Mouse (Mus musculus) lung, postnatal 10 days (tissue): ENCODE results near the gene Lcn5.

Experiments
- DNase-seq: peaks from one replicate; pipeline ENCODE4 v3.0.0; 2021

Gene Lcn5

GRCm38 (mm10) chr2:25657652-25658051 lies at the start of gene Lcn5:
TSS of gene Lcn5 (plus strand) at chr2:25657952.
- no peak for DNase-seq

- DNase-seq, result no peak
Measured at GRCm38 (mm10) chr2:25608671-25609070, 49.1 kb upstream of the Lcn5 start.

GRCm38 (mm10) chr2:25616398-25616797 lies 41.4 kb upstream of the Lcn5 start:
- DNase-seq, result no peak

GRCm38 (mm10) chr2:25617578-25617977 lies 40.2 kb upstream of the Lcn5 start, which contains the start of gene Ccdc183:
TSS of gene Ccdc183 (minus strand) at chr2:25617678.
- no peak for DNase-seq

GRCm38 (mm10) chr2:25620386-25620785 lies 37.4 kb upstream of the Lcn5 start:
- DNase-seq, result no peak

- no peak for DNase-seq
Measured at GRCm38 (mm10) chr2:25620852-25621228, 36.9 kb upstream of the Lcn5 start.

- peak; percentile 96 for DNase-seq
Measured at GRCm38 (mm10) chr2:25621229-25622200, 36.2 kb upstream of the Lcn5 start, which contains the start of gene Tmem141. TSS of gene Tmem141 (minus strand) at chr2:25622005.

- DNase-seq, result no peak
Measured at GRCm38 (mm10) chr2:25625986-25626385, 31.8 kb upstream of the Lcn5 start.

- no peak for DNase-seq
Measured at GRCm38 (mm10) chr2:25627811-25628210, 29.9 kb upstream of the Lcn5 start, which contains the start of gene Fcna. TSS of gene Fcna (minus strand) at chr2:25628030.

GRCm38 (mm10) chr2:25628738-25629137 lies 29.0 kb upstream of the Lcn5 start:
- DNase-seq, result no peak

GRCm38 (mm10) chr2:25633616-25634015 lies 24.1 kb upstream of the Lcn5 start:
- DNase-seq, result no peak

- DNase-seq, result no peak
Measured at GRCm38 (mm10) chr2:25634046-25634445, 23.7 kb upstream of the Lcn5 start.

- DNase-seq, result peak; percentile 52
Measured at GRCm38 (mm10) chr2:25639890-25640289, 17.9 kb upstream of the Lcn5 start.

GRCm38 (mm10) chr2:25652902-25653301 lies 4.8 kb upstream of the Lcn5 start, which contains the start of gene Lcn8:
TSS of gene Lcn8 (plus strand) at chr2:25653120.
- no peak for DNase-seq

- no peak for DNase-seq
Measured at GRCm38 (mm10) chr2:25654502-25654901, 3.2 kb upstream of the Lcn5 start.

GRCm38 (mm10) chr2:25656691-25657090 lies 1.1 kb upstream of the Lcn5 start:
- peak; percentile 23 for DNase-seq

- peak; percentile 8 for DNase-seq
Measured at GRCm38 (mm10) chr2:25657246-25657645, 506 bp upstream of the Lcn5 start.

- DNase-seq, result no peak
Measured at GRCm38 (mm10) chr2:25660279-25660678, 2.5 kb downstream of the Lcn5 start.

GRCm38 (mm10) chr2:25661245-25661970 lies 3.7 kb downstream of the Lcn5 start:
- no peak for DNase-seq

GRCm38 (mm10) chr2:25663511-25663910 lies 5.8 kb downstream of the Lcn5 start:
- DNase-seq, result peak; percentile 68

GRCm38 (mm10) chr2:25664125-25664524 lies 6.4 kb downstream of the Lcn5 start:
- DNase-seq, result no peak

GRCm38 (mm10) chr2:25666516-25666915 lies 8.8 kb downstream of the Lcn5 start:
- DNase-seq, result no peak

GRCm38 (mm10) chr2:25676486-25676885 lies 18.7 kb downstream of the Lcn5 start, which contains the start of gene Lcn6:
TSS of gene Lcn6 (plus strand) at chr2:25676786.
- DNase-seq, result no peak
